Mouse (Mus musculus): Measurements from ENCODE around the gene BC052040.

- TF ChIP-seq CTCF (IDR thresholded peaks at IDR 0.05; ENCODE audit: borderline replicate concordance, control insufficient read depth, extremely low read depth, insufficient read depth, low read length, poor library complexity) (no peak), POLR2A (IDR thresholded peaks at IDR 0.05; ENCODE audit: control insufficient read depth, extremely low read depth, insufficient read depth, low read length, poor library complexity) (no peak)
Observed at GRCm38 (mm10) chr2:115693841-115694240, 112.3 kb downstream of the BC052040 start.
